Mouse (Mus musculus) MEL (cell line): Measurements from ENCODE around the gene Cemip.

ENCODE experiments used
- CHD1 ChIP-seq: IDR thresholded peaks from 2 replicates; pipeline ENCODE4 v1.6.1; 2012; ENCODE audit warnings: low read depth, mild to moderate bottlenecking, inconsistent platforms, low read length, improper control_type of control experiment
- CTCF ChIP-seq, 3 experiments: IDR thresholded peaks in 2 of 3; conservative IDR thresholded peaks in 1 of 3; 2 replicates each; pipeline ENCODE4 v1.5.1; 2011 to 2012; ENCODE audit warnings: low read length in 3 of 3, low read depth in 2 of 3, mild to moderate bottlenecking in 2 of 3, improper control_type of control experiment in 1 of 3, inconsistent platforms in 1 of 3, mixed read lengths in 1 of 3, moderate library complexity in 1 of 3; ENCODE audit not compliant: control insufficient read depth in 1 of 3, insufficient read depth in 1 of 3, poor library complexity in 1 of 3, severe bottlenecking in 1 of 3
- ELF1 ChIP-seq: IDR thresholded peaks from 2 replicates; pipeline ENCODE4 v1.6.1; 2014; ENCODE audit warnings: low read depth, mild to moderate bottlenecking, inconsistent platforms, low read length, improper control_type of control experiment, moderate library complexity
- EP300 ChIP-seq, 2 experiments: IDR thresholded peaks; 2 replicates each; pipeline ENCODE4 v1.6.1; 2011; ENCODE audit warnings: improper control_type of control experiment in 2 of 2, low read length in 2 of 2, low read depth in 1 of 2, mild to moderate bottlenecking in 1 of 2
- GATA1 ChIP-seq: IDR thresholded peaks from 2 replicates; pipeline ENCODE4 v1.6.1; 2011; ENCODE audit warnings: low read depth, low read length, improper control_type of control experiment
- HCFC1 ChIP-seq: IDR thresholded peaks from 2 replicates; pipeline ENCODE4 v1.6.1; 2012; ENCODE audit warnings: low read depth, mild to moderate bottlenecking, inconsistent platforms, low read length, improper control_type of control experiment, moderate library complexity
- JUND ChIP-seq: IDR thresholded peaks from 2 replicates; pipeline ENCODE4 v1.6.1; 2011; ENCODE audit warnings: low read depth, mild to moderate bottlenecking, improper control_type of control experiment, low read length
- MAX ChIP-seq: IDR thresholded peaks from 2 replicates; pipeline ENCODE4 v1.6.1; 2011; ENCODE audit warnings: low read length, improper control_type of control experiment
- MXI1 ChIP-seq: IDR thresholded peaks from 2 replicates; pipeline ENCODE4 v1.6.1; 2011; ENCODE audit warnings: mild to moderate bottlenecking, low read depth, low read length, improper control_type of control experiment
- SIN3A ChIP-seq: IDR thresholded peaks from 2 replicates; pipeline ENCODE4 v1.6.1; 2012; ENCODE audit warnings: low read length, improper control_type of control experiment, inconsistent platforms
- TBP ChIP-seq: IDR thresholded peaks from 2 replicates; pipeline ENCODE4 v1.8.0; 2011; ENCODE audit warnings: low read depth, low read length, improper control_type of control experiment
- ZMIZ1 ChIP-seq: IDR thresholded peaks from 2 replicates; pipeline ENCODE4 v1.6.1; 2012; ENCODE audit warnings: low read depth, mild to moderate bottlenecking, inconsistent platforms, low read length, improper control_type of control experiment, moderate library complexity

DNA sequence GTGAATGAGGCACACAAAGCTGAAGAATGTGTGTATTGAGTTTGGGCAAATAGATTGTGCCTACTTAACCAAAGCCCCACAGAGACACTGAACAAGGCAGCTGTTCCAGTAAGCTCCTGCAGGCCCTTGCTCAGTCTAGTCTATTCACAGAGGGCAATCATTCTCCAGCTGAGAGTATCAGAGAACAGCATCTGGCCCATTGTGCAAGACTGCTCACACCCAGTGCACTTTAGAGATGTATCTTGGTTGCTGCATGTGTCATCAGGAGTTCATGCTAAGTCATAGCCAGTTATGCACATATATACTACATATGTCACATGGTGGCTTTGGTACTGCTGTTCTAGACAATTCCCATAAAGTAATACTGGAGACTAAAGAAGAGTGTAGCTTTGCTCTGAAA is 66.9 kb downstream of the Cemip start:
- no peak for TF ChIP-seq MAX
- TF ChIP-seq CTCF (IDR thresholded peaks at IDR 0.05 in 2 of 3, conservative IDR thresholded peaks at IDR 0.05 in 1 of 3; ENCODE audit: control insufficient read depth in 1 of 3, insufficient read depth in 1 of 3, low read depth in 2 of 3, low read length in 3 of 3, poor library complexity in 1 of 3, severe bottlenecking in 1 of 3): no peak
- TF ChIP-seq HCFC1: no peak
- no peak for TF ChIP-seq EP300 (IDR thresholded peaks at IDR 0.05; ENCODE audit: low read depth in 1 of 2, low read length in 2 of 2)
- no peak for TF ChIP-seq CHD1
- no peak for TF ChIP-seq SIN3A
- no peak for TF ChIP-seq JUND
- no peak for TF ChIP-seq MXI1
- TF ChIP-seq GATA1: no peak
- no peak for TF ChIP-seq ELF1
- TF ChIP-seq TBP: no peak
- TF ChIP-seq ZMIZ1: no peak
